Mouse (Mus musculus): ENCODE data around the gene Mdga2.

Mdga2 gene

DNA sequence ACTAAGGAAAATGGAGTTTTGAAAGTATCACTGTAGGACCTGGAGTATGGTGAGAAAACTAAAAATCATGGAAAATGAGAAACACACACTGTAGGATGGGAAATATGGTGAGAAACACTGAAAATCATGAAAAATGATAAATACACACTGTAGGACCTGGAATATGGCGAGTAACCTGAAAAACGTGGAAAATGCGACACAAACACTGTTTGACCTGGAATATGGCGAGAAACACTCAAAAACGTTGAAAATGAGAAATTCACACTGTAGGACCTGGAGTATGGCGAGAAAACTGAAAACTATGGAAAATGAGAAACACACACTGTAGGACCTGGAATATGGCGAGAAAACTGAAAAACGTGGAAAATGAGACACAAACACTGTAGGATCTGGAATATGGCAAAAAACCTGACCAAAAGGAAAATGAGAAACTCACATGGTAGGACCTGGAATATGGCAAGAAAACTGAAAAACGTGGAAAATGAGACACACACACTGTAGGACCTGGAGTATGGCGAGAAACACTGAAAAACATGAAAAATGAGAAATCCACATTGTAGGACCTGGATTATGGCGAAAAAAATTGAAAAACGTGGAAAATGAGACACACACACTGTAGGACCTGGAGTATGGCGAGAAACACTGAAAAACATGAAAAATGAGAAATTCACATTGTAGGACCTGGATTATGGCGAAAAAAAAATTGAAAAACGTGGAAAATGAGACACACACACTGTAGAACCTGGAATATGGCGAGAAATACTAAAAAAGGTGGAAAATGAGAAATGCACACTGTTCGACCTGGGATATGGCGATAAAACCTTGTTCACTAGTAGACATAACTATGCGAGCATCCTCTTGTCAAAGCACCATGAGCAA is 163.0 kb downstream of the Mdga2 start:
- no peak for DNase-seq (ENCODE audit: low spot score in 2 of 2)

DNA sequence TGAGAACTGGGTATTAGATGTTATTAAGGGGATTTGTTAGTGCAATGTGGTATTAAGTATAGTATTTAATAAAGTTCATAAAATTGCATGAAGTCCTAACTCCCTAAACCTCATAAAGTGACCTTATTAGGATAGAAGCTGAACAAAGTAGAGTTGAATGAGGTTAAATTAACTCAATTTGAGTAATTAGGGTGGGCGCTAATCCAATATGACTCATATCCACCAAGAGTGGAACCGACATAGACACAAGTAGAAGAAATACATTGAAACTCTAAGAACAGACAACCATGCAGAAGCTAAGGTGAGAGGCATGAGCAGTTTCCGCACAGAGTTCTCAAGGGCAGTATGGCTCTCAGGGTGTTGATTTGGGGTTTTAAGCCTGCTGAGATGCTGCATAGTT is 165.7 kb downstream of the Mdga2 start:
- DNase-seq (ENCODE audit: low spot score in 2 of 2): no peak

DNA sequence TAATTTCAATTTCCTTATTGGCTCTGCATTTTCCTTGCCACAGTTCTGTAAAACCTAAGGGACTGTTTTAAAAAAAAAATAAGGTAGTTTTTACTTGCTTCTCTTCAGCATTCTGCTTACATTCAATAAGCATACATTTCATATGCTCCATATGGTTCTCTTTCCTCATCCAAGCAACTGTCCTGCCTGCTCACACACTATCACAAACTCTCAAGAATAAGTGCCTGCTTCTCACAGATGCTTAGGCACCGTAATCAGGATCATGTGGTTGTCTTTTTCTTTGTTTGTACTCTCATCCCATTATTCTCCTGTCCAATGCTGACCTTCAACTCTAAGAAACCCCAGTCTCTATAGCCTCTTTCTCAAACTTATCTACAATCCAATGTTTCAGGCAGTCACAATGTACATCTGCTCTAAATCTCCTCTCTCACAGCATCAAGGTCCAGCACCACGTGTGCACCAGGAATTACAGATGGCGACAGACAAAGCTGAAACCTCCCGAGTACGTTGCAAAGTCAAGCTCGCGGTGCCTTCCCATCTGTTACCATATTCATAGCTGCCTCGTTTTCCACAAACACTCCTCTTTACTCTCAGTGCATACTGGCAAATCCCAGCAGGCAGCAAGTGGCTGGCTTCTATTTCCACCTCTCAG is 177.1 kb downstream of the Mdga2 start:
- DNase-seq (ENCODE audit: low spot score in 2 of 2): no peak

DNA sequence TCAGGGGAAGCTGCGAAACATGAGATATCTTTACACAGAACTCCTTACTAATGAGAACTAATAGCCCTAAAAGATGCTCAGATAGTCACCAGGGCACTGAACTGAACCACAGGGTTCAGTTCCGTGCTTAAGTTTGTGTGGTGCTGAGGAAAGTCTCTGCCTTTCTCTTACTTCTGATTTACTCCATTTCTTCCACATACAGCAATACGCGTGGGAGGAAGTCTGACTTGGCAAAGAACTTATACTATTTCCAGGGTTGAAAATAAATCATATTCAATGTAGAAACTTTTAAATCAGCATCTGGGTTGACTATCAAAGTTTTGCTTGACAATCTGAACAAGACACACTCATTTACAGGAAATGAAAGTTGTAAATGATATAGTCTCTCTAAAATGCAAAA is 180.5 kb downstream of the Mdga2 start:
- DNase-seq (ENCODE audit: low spot score in 2 of 2): no peak

DNA sequence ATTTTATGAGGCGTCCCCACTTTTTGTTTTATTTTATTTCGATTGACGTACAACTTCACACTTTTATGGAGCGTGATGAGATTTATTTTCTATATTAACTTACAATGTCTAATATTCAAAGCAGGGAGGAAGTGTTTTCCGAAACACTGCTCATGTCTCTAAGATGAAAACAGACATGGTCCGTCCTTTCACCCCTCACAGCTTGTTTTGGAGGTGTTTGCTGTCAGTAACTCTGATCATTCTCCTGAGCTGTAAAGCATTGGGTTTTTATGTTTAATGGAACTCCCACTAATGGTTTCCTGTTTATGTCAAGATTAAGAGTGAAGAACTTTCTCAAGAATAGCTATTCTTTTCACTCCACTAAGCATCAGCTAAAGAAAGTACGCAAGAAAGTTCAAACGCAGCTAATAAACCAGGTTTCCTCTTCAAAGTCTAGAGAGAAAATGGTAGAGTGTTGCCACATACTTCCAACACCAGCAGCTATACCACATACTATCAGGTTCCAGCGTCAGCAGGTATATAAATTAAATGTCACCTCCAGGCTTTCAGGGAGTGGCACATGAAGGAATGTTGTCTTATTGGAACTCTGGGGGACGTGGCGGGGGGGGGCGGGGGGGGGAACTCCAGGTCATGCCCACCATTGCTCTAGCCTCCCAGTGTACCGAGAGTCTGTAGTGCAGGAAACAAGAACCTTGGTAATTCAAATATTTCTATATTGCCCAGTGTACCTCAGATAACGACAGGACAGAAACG is 186.7 kb downstream of the Mdga2 start:
- no peak for DNase-seq (ENCODE audit: low spot score in 2 of 2)

DNA sequence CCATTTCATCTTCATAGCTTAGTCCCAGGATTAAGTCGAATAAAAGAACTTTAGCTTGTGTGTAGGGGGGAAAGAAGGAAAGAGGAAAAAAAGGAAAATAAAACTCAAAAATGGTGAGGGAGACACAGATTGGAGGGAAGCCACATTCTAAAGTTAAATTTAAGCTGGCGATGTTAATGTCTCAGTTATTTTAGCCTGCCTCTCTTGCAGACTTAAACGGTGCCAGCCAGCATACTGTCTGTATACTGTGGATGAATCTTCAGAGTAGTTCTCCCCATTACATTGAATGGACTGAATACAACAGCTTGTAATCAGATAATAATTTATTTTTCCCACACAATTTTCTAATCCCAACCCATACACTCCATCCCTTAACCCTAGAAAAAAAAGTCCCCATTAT is 205.2 kb downstream of the Mdga2 start:
- DNase-seq (ENCODE audit: low spot score in 2 of 2): no peak

DNA sequence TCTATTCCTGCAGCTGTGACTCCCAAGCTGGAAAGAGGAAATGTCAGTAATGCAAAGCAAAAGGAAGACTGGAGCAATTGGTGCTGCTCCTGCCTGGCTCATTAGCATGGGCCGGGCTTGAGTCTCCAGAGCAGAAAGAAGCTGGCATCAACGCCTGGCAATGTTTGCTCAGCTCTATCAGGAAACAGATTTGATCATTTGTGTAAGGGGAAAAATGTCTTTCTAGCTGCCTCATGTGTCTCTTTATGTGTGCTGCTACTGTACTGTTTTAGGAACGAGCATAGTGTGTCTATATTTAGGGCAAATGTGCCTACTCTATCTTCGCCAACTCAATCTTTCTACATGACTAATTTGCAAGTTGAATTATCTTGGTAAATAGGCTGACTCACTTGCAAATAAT is 211.0 kb downstream of the Mdga2 start:
- peak; percentile 16 to 33 for DNase-seq (ENCODE audit: low spot score in 2 of 2)

DNA sequence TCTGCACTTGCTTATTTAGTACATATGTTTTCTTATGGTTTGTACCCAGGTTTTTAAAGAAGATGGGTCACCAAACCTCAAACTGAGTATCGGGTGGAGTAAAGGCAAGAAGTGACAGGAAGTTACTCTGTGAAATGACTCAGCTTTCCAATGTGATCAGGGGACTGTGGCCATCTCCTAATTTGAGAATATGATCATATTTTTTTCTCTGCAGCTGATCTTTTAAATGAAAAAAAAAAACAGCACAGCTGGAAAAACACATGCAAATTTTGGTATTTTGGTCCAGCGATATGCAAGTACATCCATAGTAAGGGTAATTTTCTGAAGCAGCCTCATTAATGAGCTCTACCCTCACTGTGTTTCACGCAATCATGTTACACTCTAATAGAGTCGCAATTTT is 212.0 kb downstream of the Mdga2 start:
- no peak for DNase-seq (ENCODE audit: low spot score in 2 of 2)

DNA sequence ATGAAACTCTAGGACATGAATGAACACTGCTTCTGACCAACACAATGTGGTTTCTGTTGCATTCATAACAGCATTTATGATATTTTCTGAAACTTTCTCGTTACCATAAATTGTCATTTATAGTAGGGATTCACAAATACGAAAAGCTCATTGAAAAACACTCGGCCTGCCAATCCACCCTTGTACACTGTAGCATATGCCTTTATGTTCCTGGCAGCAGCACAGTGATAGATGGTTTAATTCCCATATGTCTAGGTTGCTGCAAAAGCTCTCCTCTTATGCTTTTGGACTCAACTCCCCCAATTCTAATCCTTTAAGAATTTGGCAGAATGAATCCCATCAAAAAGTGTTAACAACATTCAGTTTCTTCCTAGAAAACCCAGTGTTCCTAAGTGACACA is 213.2 kb downstream of the Mdga2 start:
- no peak for DNase-seq (ENCODE audit: low spot score in 2 of 2)

DNA sequence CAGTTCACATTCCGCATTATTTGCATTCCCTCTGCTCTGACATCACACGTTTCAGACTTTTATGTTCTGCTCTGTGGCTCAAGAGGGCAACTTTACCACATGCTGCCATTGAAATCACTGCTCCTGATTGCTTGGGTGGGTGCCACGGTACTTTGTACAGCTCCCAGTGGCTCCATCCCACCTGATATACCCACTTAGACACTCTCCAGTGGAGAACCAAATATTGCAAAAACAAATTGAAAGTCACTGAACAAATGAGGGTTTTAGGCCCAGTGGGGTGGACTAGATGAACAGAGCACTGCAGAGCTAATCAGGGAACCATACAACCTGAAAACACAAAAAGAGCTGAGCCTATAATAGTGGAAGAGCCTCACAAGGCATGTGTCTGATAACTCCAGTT is 268.2 kb downstream of the Mdga2 start:
- DNase-seq (ENCODE audit: low spot score in 2 of 2): no peak

DNA sequence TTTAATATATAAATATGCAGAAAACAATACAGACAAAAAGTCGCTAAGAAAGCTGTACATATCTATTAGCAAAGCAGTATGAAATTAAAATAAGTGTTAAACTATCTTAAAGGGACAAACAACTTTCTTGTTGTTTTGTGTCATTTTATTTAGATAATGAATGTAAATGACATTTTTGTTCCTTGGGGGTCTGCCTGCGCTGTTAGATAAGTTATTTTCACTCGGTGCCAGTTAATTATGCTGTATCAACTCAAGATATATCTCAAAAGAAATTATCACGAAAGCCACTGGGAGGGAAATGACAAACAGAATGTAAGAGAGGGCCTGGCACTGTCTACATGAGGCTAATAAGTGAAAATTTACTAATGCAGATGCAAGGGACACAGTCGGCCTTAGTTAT is 306.6 kb downstream of the Mdga2 start:
- DNase-seq (ENCODE audit: low spot score in 2 of 2): no peak

DNA sequence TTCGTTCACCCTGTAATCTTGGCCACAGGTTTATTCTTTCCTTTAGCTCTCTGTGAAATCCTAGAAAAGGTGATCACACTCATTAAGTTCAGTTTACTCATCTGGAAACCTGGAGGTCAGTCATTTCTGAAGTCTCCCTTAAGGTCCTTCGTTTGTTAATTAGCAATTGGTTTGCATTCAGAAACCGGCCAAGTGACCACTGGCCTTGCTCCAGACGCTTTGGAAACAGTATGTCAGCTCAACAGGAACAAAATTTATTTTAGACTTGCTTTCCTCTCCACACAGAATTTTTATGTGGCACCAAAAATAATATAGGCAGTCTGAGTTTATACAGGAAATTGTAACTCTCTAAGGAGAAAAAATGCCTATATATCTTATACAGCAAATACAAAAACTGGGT is 323.0 kb downstream of the Mdga2 start:
- no peak for DNase-seq (ENCODE audit: low spot score in 2 of 2)

DNA sequence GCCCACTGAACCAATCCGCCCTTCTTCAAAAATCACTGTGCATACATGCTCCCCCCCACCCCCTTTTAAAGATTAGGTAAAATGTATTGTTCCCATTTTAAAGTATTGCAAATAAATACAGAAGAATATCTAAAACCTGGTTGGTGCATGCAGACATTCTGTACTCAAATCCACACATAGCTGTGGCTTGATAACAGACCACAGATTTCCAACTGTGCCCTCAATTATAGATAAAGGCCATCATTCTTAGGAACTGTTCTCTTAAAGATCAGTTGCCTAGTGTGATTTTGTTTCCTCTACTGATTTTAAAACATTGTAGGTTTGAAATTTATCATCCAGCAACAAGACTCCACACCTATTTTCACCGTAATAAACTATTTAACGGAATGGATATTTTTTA is 325.6 kb downstream of the Mdga2 start:
- no peak for DNase-seq (ENCODE audit: low spot score in 2 of 2)

DNA sequence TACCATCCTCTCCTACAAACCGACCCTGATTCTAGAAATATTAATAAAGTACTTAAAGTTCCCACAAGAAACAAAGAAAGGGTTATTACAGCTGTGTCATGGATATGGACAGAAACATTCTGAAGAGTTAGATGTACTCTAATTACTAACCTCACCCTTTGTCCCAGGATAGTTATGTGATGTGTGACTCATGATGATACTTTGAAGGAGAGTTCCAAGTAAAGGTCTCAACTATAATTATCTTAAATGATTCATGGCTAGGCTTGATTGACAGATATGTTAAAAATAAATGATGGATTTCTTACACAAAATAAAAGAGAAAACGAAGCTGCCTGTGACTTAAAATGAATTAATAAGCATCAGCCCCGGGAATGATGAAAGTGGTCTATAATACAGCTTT is 332.1 kb downstream of the Mdga2 start:
- DNase-seq (ENCODE audit: low spot score in 2 of 2): no peak

DNA sequence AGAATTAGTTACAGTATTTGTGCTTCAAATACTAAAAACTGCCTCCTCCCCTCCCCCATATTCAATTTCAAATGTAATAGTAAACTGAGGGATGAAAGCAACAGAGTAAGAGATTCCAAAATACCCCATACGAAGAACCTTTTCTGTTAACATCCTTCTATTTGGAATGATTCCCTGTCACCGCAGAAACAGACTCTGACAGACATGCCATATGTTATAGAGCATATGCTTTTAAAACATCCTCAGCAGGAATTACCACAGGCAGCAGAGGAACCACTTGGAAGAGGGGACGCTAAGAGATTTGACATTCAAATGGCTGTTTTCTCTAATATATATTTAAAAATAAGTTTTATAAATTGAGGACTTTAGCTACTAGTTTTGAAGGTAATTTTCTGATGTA is 333.1 kb downstream of the Mdga2 start:
- DNase-seq (ENCODE audit: low spot score in 2 of 2): no peak

DNA sequence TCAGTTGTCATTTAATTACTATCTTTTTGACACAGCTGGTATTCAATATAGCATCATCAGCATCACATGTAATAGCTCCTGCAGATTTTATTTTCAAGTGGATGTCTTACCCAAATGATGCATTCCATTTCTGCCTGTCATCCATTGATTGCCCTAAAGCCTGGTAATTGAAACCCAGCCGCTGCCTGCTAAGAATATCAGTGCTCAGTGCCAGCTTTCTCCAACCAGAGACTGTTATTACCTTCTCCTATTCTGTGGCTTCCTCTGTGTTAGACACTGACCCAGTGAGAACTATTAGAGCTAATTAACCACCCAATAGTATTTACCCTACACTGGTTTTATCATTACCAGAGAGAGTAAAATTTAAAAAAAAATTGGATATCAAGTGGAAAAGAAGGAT is 333.7 kb downstream of the Mdga2 start:
- no peak for DNase-seq (ENCODE audit: low spot score in 2 of 2)

DNA sequence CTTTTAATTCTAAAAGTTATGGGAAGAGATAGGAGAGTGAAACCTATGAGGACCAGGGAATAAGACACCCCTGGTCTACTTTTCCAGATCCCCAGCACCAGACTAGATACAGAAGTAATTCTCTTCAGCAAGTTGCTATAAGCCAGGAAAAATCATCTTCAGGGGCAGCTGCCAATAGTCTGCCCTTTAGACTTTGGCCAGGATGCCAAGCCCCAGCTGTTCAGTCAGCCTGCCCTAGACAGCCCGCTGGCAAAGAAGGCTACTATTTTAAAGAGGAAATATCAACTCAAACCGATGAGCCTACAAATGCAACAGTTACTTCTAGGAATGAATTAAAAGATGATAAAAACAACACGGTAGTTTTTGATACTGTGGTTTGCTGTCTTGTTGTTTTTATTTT is 356.1 kb downstream of the Mdga2 start:
- no peak for DNase-seq (ENCODE audit: low spot score in 2 of 2)

DNA sequence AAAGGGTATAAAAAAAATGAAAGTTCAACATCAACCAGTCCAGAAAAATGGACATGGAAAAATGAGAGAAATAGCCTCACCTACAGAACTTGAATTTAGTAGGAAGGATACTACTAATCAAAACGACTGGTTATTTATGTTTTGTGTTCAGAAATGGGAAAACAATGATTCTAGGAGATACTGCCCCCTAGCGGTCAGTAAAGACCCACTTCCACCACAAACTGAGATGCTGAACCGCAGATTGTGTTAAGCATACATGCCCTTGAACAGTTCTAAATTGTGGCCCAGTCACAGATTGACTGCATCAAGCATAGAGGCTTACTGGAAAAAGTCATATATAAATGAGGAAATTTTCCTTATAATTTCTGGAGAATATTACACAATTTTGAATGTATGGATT is 369.2 kb downstream of the Mdga2 start:
- no peak for DNase-seq (ENCODE audit: low spot score in 2 of 2)

DNA sequence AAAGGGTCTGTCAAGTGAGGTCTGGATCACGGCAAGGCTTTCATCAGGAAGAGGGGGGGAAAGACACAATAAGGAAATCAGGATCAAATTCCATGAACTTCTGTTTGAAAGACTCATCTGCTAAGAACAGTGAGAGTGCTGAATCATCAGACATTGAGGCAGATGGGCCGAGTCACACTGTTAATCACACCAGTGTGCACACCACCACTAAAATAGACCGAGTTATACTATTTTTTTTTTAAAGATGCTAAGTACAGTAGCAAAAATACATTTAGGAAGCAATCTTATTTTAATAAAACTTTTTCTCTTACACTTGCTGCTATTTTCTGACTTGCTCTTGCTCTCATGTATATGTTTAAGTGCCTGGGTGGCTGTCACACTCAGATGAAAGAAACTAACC is 382.0 kb downstream of the Mdga2 start:
- no peak for DNase-seq (ENCODE audit: low spot score in 2 of 2)

DNA sequence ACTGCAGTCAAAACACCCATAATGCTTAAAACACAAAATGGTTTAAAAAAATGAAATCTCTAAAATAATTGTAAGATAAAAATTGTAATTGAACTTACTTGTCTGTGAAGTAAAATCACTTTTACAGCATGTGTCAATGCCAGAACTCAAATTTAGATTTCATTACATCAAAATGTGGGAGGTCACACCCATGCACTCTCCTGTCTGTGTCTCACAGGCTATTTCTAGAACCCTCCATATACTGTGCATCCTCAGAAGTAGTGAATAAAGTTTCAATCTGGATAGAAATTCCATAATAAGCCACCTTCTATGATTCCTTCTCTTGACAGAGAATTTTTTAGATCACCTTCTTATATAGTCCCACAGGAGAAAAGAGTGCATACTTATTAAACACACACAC is 466.7 kb downstream of the Mdga2 start:
- DNase-seq (ENCODE audit: low spot score in 2 of 2): no peak

DNA sequence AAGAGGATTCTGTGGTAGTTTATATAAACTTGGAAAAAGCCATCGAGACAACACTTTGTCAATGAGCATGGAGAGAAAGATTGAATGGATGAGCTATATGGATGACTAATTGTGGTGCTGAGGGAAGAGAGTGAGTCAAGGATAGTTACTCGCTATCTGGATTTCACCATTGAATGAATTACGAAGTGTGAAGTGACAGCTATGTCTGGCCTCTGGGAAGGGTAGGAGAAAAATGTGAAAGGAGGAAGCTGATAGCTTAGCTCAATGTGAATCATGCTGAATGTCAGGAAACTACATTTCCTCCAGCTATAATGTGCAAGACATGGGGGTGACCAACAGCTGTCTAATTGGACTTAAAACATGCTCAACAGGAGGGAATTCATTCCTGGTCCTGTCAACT is 487.8 kb downstream of the Mdga2 start:
- DNase-seq (ENCODE audit: low spot score in 2 of 2): no peak

DNA sequence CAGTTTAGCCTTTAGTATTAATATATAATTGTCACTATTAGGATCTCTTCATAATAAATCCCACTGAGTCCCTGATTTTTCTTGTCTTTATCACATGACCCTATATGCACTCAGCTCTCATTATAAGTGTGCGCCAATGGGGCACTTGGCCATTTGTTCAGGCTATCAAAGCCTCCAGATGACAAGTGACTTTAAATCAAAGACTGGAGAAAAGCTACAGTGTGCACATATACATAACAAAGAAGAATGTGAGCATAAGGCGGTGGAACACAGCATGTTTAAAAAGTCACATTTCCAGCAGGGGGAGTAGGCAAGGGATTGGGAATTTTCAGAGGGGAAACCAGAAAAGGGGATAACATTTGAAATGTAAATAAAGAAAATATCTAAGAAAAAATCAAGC is 497.9 kb downstream of the Mdga2 start:
- no peak for DNase-seq (ENCODE audit: low spot score in 2 of 2)

DNA sequence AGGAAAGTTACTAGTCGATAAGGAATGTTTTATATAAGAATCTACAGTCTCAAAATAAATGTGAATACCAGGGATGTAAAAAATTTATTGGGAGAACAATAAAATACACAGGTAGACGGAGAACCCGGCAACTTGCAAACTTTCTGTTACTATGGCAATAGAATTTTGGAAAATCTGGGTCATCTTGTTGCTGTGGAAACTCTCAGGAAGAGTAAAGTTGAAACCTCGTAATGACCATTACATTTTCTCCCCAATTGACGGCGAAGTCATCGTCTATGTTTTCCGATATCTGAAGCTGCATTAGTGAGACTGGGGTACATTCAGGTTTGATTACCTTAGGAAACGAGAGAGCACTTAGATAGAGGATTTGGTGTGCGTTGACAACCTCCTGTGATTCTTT is 514.0 kb downstream of the Mdga2 start:
- DNase-seq (ENCODE audit: low spot score in 2 of 2): no peak

Data from frontal cortex, postnatal 10 days (tissue).